Mouse (Mus musculus): ENCODE results near the gene Ankrd40.

Ankrd40 gene

GRCm38 (mm10) chr11:94385977-94386771, 58.4 kb downstream of the Ankrd40 start:
- in situ Hi-C loops (cut with MboI; ENCODE audit: low pct_unique_long_range_greater_than_20kb in 1 of 2, low sequenced_read_pairs in 2 of 2, unreplicated experiment in 1 of 2) = no loop called here

- in situ Hi-C loops (cut with MboI; ENCODE audit: low pct_unique_long_range_greater_than_20kb in 1 of 2, low sequenced_read_pairs in 2 of 2, unreplicated experiment in 1 of 2) = no loop called here
These were observed 60.0 kb downstream of the Ankrd40 start for GRCm38 (mm10) chr11:94387756-94388155.

- in situ Hi-C loops (cut with MboI; ENCODE audit: low pct_unique_long_range_greater_than_20kb in 1 of 2, low sequenced_read_pairs in 2 of 2, unreplicated experiment in 1 of 2) = no loop called here
These were observed 61.2 kb downstream of the Ankrd40 start for GRCm38 (mm10) chr11:94389021-94389420.

- in situ Hi-C loops (cut with MboI; ENCODE audit: low pct_unique_long_range_greater_than_20kb in 1 of 2, low sequenced_read_pairs in 2 of 2, unreplicated experiment in 1 of 2) = no loop called here
These were observed 62.1 kb downstream of the Ankrd40 start for GRCm38 (mm10) chr11:94389724-94390396.

- in situ Hi-C loops (cut with MboI; ENCODE audit: low pct_unique_long_range_greater_than_20kb in 1 of 2, low sequenced_read_pairs in 2 of 2, unreplicated experiment in 1 of 2) = no loop called here
These were observed 63.0 kb downstream of the Ankrd40 start for GRCm38 (mm10) chr11:94390825-94391224.

All from mouse embryonic stem cell (cell line).